Mouse (Mus musculus): ENCODE results near the gene Omt2a.
"Not testable (repeated sequence)": the region's sequence is repeated elsewhere in the genome, so short reads cannot be mapped to it uniquely, and the experiment has no call there.

DNA sequence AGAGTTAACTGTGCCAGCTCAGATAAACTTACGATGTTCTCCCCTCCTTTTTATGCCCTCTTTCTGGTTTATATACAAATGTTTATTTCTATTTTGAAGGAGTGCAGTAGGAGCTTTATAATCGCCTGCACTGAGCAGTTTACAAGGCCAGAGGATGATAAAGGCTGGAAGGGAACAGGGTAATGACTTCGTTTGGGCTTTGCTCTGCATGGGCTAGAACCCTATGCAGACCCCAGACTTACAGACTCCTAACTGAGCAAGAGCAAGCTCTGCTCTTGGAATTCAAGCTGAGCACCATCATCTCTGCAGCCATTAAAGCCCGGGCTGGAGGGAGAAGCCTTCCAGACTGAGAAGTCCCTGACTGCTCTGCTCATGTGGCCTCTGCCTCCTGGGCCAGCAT lies 30.6 kb upstream of the Omt2a start:
- not testable (repeated sequence) for TF ChIP-seq CTCF (IDR thresholded peaks at IDR 0.05; ENCODE audit: low read depth); EP300 (optimal IDR thresholded peaks at IDR 0.05)
